Mouse (Mus musculus): ENCODE data around the gene Padi4.

Gene Padi4

GRCm38 (mm10) chr4:140709617-140710016 lies 64.4 kb downstream of the Padi4 start:
- in situ Hi-C loops (cut with MboI; ENCODE audit: unreplicated experiment in 2 of 2) = loop anchor here (5.0 to 10.0 kb wide), 5 partner anchors 32 to 835 kb away; partner anchors contain the start of genes Crocc (in 1 of the 2) and Padi2 (in 1 of the 2)

- in situ Hi-C loops (cut with MboI; ENCODE audit: unreplicated experiment in 2 of 2) = loop anchor here (10.0 kb wide), 3 partner anchors 196 to 836 kb away; partner anchors contain the start of genes Crocc (in 1 of the 2) and Padi2 (in 1 of the 2)
Observed at GRCm38 (mm10) chr4:140709111-140709510, 64.9 kb downstream of the Padi4 start.

- in situ Hi-C loops (cut with MboI; ENCODE audit: unreplicated experiment in 2 of 2) = loop anchor here (10.0 kb wide), 3 partner anchors 196 to 836 kb away; partner anchors contain the start of genes Crocc (in 1 of the 2) and Padi2 (in 1 of the 2)
Observed at GRCm38 (mm10) chr4:140708297-140708927, 65.6 kb downstream of the Padi4 start.

GRCm38 (mm10) chr4:140707615-140708014 lies 66.4 kb downstream of the Padi4 start:
- in situ Hi-C loops (cut with MboI; ENCODE audit: unreplicated experiment in 2 of 2) = loop anchor here (10.0 kb wide), 3 partner anchors 197 to 837 kb away; partner anchors contain the start of genes Crocc (in 1 of the 2) and Padi2 (in 1 of the 2)

- in situ Hi-C loops (cut with MboI; ENCODE audit: unreplicated experiment in 2 of 2) = loop anchor here (5.0 to 10.0 kb wide), 4 partner anchors 201 to 841 kb away; partner anchors contain the start of genes Crocc (in 1 of the 2) and Padi2 (in 1 of the 2)
Observed at GRCm38 (mm10) chr4:140704166-140704565, 69.9 kb downstream of the Padi4 start.

GRCm38 (mm10) chr4:140703636-140704035 lies 70.4 kb downstream of the Padi4 start:
- in situ Hi-C loops (cut with MboI; ENCODE audit: unreplicated experiment in 2 of 2) = loop anchor here (5.0 to 10.0 kb wide), 4 partner anchors 201 to 841 kb away; partner anchors contain the start of genes Crocc (in 1 of the 2) and Padi2 (in 1 of the 2)

GRCm38 (mm10) chr4:140702611-140703327 lies 71.3 kb downstream of the Padi4 start:
- in situ Hi-C loops (cut with MboI; ENCODE audit: unreplicated experiment in 2 of 2) = loop anchor here (5.0 to 10.0 kb wide), 4 partner anchors 202 to 842 kb away; partner anchors contain the start of genes Crocc (in 1 of the 2) and Padi2 (in 1 of the 2)

GRCm38 (mm10) chr4:140701716-140702561 lies 72.1 kb downstream of the Padi4 start:
- in situ Hi-C loops (cut with MboI; ENCODE audit: unreplicated experiment in 2 of 2) = loop anchor here (5.0 to 10.0 kb wide), 4 partner anchors 203 to 843 kb away; partner anchors contain the start of genes Crocc (in 1 of the 2) and Padi2 (in 1 of the 2)

- in situ Hi-C loops (cut with MboI; ENCODE audit: unreplicated experiment in 2 of 2) = loop anchor here (5.0 to 10.0 kb wide), 4 partner anchors 204 to 844 kb away; partner anchors contain the start of genes Crocc (in 1 of the 2) and Padi2 (in 1 of the 2)
Observed at GRCm38 (mm10) chr4:140701049-140701715, 72.9 kb downstream of the Padi4 start.

- in situ Hi-C loops (cut with MboI; ENCODE audit: unreplicated experiment in 2 of 2) = loop anchor here (5.0 to 10.0 kb wide), 4 partner anchors 204 to 844 kb away; partner anchors contain the start of genes Crocc (in 1 of the 2) and Padi2 (in 1 of the 2)
Observed at GRCm38 (mm10) chr4:140700269-140701018, 73.6 kb downstream of the Padi4 start, which contains the start of gene Rcc2. Rcc2 (plus strand) TSS chr4:140700541.

GRCm38 (mm10) chr4:140699441-140700127 lies 74.5 kb downstream of the Padi4 start:
- in situ Hi-C loops (cut with MboI; ENCODE audit: unreplicated experiment in 2 of 2) = loop anchor here (5.0 to 25.0 kb wide), 6 partner anchors 205 to 1095 kb away; partner anchors contain the start of genes Casp9 (in 1 of the 2), Crocc (in 1 of the 2), Dnajc16 (in 1 of the 2) and Padi2 (in 1 of the 2)
